Mouse (Mus musculus): ENCODE results near the gene Rcc1l. TPM values are rescaled to one million over a fixed set of nuclear protein-coding genes. Genes with fewer than 3 reads are reported as not detected.
A peak's percentile ranks its signal among the peaks of the same experiment; 100 is the strongest.

The Rcc1l gene
- 10 to 100 TPM; 25.3 to 25.8 TPM for total RNA-seq (2021)
- long read RNA-seq, experiment 1, transcript Rcc1l-201 (11 exons, 2,321 nt) = major isoform, 58 of 73 reads
- long read RNA-seq, experiment 1, partial matches to known transcripts = 4 of 73 reads
- long read RNA-seq, experiment 1, other reads (novel, unspliced or antisense) = 11 of 73 reads
- long read RNA-seq, experiment 2, transcript Rcc1l-201 (11 exons, 2,321 nt) = major isoform, 47 of 60 reads
- long read RNA-seq, experiment 2, partial matches to known transcripts = 3 of 60 reads
- long read RNA-seq, experiment 2, other reads (novel, unspliced or antisense) = 10 of 60 reads

DNA sequence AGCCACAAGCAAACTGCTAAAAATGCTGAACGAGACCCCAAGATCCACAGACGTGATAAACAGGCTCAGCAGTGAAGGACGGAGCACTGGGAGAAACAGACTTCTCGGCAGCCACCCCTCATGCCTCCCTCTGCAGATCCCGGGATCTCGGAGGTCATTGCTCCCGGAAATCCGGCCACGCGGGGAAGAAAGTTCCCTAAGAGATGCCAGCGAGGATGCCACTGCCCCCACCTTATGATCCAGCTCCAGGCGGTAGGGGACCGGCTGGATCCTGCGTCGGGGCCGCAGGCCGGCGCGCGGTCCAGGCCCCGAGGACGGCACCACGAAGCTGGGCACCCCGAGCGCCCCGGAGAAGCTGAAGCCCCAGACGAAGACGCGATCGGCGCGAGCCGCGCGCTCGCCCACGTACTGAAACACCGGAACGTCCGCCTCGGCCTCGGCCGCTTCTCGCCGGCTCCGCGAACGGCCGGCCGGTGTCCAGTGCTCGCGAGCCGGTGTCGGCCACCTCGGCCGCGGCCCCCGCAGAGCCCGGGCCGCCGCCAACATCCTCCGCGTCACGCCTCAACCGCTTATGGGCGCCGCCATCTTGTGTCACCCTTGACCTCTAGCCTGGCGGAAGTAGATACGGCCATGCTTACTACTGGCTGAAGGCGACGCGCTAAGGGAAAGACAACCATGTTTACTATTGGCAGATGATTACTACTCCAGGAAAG lies at the start of gene Rcc1l:
Rcc1l (minus strand) TSS at position 606 of the 713 bp plus-strand sequence.
- DNase-seq = peak; percentile 80 to 87
- intact Hi-C loops (cut with DNase I) = loop anchor here (5.0 kb wide), 1 partner anchor 311 kb away; no protein-coding TSS in a partner anchor

DNA sequence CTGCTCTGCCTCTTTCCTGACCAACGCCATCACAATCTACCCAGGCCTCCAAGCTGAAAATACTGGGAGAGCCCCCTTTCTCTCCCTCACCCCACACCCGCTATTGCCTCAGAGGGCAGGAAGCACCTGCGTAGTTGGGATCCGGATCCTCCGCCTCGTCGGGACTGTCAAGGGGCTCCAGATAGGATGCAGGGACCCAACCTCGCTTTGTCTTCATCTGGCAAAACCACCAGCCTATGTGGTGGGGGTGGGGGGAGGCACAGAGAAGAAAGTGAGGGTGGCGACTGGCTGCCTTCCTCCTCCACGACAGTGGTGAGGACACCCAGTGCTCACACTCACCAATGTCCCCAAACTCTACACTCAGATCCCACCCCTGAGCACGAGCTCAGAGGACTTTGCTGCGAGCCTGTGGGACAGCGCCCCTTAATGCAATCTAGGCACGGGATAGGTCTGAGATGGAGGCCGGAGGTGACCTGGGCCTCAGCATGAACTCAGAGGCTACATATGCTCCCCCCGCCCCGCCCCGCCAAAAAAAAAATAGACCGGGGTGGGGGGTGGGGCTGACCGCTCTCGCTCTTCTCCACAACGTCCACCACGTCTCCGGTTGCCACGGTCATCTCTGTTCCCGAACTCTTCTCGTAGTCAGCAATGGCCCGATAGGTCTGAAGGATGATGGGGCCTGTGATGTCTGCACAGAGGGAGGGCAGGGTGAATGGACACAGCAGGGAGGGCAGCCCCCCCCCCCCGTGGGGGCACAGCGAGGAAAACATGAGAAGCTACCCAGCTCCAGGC lies 48.7 kb upstream of the Rcc1l start:
- intact Hi-C loops (cut with DNase I) = no loop called here
- no peak for DNase-seq

DNA sequence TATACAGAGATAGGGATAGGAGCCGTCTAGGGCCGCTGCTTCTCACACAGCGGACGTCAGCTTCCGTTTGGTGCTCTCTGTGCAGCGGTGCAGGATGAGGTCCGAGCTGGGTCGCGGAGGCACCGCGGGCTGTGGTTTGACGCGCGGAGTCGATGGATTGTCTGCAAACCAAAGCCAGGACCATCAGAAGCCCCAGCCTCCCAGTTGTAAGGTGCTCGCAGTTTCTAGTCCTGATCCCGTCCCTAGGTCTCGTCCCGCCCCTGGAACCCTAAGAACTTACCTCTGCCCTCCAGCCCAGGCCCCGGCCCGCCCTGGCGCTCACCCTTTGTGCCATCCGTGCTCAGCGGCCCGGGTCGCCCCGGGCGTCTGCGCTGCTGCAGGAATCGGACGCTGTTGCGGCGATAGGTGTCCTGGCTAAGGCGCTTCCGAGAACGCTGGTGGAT lies 45.2 kb upstream of the Rcc1l start:
- intact Hi-C loops (cut with DNase I) = no loop called here
- no peak for DNase-seq

DNA sequence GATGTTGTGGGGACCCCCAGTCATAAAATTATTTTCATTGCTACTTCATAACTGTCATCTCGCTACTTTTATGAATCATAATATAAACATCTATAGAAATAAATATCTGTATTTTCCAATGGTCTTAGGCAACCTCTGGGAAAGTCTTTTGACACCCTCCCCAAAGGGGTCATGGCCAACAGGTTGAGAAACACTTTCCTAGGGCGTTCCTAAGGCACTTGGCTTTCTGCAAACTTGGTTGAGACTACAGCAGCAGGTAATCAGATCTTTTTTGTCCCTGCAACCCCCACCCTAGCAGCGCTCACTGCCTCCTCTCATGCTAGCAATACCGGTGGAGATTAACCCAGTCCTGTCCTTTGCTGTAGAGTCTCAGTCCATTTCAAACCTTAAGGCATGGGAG lies 44.7 kb upstream of the Rcc1l start:
- intact Hi-C loops (cut with DNase I) = no loop called here

GRCm38 (mm10) chr5:134217900-134218299 lies 41.3 kb upstream of the Rcc1l start:
- DNase-seq = no peak
- intact Hi-C loops (cut with DNase I) = no loop called here

More for the DNA sequence above, 44.7 kb upstream of the Rcc1l start:
- DNase-seq = no peak

DNA sequence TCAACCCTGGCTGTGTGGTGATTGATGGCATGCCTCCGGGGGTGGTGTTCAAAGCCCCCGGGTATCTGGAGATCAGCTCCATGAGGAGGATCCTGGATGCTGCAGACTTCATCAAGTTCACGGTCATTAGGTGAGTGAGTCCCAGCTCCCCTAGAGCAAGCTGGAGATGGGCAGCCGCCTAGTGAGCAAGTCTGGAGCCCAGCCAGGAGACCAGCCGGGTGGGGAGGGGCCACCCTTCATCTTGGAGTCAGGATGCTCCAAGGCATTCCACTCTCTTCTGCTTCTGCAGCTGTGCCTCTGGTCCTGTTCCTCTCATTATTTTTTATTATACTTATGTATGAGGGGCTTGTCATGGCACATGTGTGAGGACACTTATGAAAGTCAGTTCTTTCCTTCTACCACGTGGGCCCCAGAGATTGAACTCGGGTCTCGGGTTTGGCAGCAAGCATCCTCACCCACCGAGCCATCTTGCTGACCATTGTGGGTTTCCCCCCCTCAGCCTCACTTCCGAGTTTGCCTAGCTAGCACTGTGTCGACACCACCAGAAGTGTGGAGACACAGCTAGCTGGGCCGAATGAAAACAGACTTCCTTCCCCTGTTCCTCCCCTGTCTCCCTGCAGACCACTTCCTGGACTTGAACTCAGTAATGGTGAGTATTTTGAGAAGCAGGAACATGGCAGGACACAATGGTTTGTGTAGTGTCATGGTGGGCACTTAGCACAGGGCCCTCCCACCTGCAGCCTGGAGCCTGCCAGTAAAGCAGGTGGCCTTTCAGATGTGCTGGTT lies 37.6 kb upstream of the Rcc1l start:
- DNase-seq = no peak
- intact Hi-C loops (cut with DNase I) = no loop called here

DNA sequence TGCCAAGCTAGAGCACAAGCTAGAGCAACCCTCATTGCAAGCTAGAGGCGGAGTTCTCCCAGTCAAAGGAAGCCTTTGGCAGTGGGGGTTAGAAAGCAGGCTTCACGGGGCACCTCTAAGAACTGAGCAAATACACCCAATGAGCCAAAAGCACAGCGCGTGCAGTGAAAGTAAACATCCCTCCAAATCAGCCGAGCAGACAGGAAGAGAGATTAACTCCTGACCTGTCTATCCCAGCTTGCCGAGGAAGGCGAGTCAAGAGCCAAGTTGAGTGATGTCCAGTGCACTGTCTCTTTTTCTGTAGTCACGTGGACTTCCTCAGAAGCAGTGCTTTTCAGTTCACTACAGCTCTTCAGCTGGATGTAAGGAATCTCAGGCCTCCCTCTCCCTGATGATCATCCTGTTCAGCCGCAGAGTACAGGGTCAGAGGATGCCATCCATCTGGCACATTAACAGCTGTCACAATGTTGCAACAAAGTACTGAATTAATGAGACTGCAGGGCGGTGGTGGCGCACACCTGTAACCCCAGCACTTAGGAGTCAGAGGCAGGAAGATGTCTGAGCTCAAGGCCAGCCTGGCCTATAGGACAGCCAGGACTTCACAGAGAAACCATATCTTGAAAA lies 33.5 kb upstream of the Rcc1l start:
- DNase-seq = no peak
- intact Hi-C loops (cut with DNase I) = no loop called here

- intact Hi-C loops (cut with DNase I) = no loop called here
Observed at GRCm38 (mm10) chr5:134206721-134207120, 30.1 kb upstream of the Rcc1l start.

GRCm38 (mm10) chr5:134193664-134194063 lies 17.1 kb upstream of the Rcc1l start:
- no peak for DNase-seq
- intact Hi-C loops (cut with DNase I) = loop anchor here (5.0 kb wide), 1 partner anchor 54 kb away; no protein-coding TSS in a partner anchor

More at GRCm38 (mm10) chr5:134206721-134207120, 30.1 kb upstream of the Rcc1l start:
- DNase-seq = no peak

GRCm38 (mm10) chr5:134188571-134188970 lies 12.0 kb upstream of the Rcc1l start:
- intact Hi-C loops (cut with DNase I) = loop anchor here (5.0 kb wide), 1 partner anchor 49 kb away; no protein-coding TSS in a partner anchor
- no peak for DNase-seq

DNA sequence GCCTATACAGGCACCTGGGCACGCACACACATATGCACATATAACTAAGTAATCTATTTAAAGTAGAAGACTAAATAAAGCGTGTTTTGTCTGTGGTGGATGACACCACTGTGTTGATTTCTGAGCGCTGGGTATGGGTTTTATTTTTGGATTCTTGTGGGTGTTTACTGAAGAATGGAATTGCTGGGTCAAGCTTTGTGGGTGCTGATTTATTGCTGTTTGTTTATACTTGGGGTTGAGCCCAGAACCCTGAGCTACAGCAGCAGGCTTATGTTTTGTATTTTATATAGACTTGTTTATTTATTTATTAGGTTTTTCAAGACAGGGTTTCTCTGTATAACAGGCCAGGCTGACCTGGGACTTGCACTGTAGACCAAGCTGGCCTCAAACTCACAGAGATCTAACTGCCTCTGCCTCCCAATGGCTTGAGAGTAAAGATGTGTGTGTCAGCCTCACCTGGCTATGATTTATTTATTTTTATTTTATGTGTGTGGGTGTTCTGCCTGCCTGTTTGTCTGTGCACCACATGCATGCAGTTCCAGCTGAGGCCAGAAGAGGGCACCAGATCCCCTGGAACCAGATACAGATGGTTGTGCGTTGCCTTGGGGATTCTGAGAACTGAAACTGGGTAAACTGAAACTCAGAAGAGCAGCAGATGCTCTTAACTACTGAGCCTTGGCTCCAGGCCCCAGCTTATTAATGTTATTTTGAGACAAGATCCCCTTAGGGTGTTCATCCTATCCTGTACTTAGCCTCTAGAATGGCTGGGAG lies 10.6 kb upstream of the Rcc1l start:
- DNase-seq = peak; percentile 41 to 65
- intact Hi-C loops (cut with DNase I) = loop anchor here (5.0 kb wide), 1 partner anchor 50 kb away; no protein-coding TSS in a partner anchor

DNA sequence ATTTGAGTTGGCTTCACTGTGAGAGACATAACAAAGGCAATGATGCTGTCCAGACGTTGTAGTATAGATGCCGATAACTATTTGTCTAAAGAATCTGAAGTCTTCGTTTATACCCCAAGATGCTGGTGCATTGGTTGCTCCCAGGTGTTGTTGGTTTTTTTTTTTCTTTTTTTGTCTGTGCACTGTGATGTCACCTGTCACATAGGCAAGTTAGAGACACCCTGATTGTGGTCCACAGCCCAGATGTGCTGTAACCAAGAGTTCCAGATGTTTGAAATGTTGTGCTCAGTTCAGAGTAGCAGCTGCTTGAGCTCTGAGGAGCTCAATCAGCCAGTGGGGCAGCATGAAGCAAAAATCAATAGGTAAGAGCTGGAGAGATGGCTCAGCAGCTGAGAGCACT lies 9.5 kb upstream of the Rcc1l start:
- no peak for DNase-seq
- intact Hi-C loops (cut with DNase I) = loop anchor here (5.0 kb wide), 1 partner anchor 51 kb away; no protein-coding TSS in a partner anchor

DNA sequence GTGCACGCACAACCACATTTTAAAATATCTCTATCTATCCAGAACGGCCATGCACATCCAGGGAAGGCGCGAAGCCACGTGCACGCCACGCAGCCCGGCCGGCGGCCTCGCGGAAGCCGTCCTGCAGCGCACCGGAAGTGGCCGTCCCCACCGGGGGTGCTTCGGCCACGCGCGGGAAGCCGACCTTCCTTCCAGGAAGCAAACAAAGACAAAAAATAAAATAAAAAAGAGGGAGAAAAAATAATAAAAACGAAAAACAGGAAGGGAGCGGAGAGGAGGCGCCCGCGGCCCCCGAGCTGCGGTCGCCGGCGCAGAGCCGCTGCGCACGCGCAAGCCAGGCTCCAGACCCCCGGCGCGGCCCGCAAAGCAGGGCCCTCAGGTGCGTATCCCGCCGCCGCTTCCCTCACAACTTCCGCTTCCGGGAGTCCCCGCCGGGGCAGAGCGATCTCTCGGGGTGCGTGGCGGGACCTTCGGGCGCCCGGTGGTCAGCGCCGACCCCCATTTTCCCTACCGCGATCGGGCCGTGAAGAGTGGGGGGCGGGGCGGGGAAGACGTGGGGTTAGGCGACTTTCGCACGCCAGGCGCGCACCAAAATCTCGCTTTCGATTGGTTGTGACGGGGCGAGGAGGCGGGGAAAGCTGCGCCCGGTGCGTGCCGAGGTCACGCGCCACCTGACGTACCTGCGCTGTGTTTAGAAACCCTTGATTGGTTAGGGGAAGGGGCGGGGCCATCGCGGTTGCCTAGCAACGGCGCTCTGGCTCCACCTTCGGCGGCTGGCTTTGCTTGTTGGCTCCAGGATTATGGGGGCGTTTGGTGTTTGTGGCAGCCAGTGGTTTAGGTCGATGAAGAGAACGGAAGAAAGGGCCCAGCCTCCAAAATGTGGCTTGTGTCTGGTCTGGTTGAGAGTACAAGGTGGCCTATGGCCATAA lies 7.6 kb upstream of the Rcc1l start, which contains the start of gene Gtf2ird2:
Gtf2ird2 (plus strand) TSS at position 140 of the 929 bp plus-strand sequence.
- intact Hi-C loops (cut with DNase I) = no loop called here
- DNase-seq = peak; percentile 98 to 99

DNA sequence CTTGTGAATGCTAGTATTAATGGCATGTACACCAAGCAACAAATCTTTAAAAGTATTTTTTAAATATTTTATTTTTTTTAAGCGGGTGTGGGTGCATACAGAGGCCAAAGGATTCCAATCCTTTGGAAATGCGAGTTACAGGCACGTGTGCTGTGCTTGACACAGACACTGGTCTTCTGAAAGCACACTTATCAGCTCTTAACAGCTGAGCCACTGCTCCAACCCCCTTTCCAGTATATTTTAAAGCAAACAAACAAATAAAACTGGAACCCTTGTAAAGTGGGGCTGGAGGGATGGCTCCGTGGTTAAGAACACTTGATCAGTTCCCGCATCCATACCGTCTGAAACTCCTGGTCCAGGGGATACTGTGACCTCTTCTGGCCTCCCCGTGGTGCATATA lies 6.6 kb upstream of the Rcc1l start:
- no peak for DNase-seq
- intact Hi-C loops (cut with DNase I) = no loop called here

- intact Hi-C loops (cut with DNase I) = no loop called here
Observed at GRCm38 (mm10) chr5:134182735-134183134, 6.2 kb upstream of the Rcc1l start.

DNA sequence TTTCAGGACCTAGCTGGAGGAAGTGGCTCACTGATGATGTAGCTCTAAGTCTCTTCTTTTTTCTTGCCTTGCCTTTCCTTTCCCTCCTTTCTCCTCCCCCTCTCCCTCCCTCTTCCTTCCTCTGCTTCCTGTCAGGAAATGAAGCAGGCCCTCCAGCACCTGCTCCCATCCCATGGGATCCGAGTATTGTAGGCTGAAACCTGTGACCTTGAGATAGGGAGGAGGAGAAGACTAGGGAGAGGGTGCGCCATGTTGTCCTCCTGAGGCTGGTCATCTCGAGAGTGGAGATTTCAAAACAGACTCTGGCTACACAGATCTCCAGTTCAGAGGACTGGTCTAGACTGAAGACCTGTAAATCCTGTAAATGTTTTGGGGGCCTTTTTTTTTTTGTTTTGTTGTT lies 5.6 kb upstream of the Rcc1l start:
- intact Hi-C loops (cut with DNase I) = no loop called here
- no peak for DNase-seq

More at GRCm38 (mm10) chr5:134182735-134183134, 6.2 kb upstream of the Rcc1l start:
- DNase-seq = peak; percentile 30 to 66

GRCm38 (mm10) chr5:134179871-134180270 lies 3.3 kb upstream of the Rcc1l start:
- peak; percentile 82 to 89 for DNase-seq
- intact Hi-C loops (cut with DNase I) = loop anchor here (2.0 to 5.0 kb wide), 2 partner anchors 161 to 307 kb away; no protein-coding TSS in a partner anchor

Measured in heart, postnatal 14 days (tissue).